Mouse (Mus musculus) layer of hippocampus, adult 2 months (tissue): ENCODE results near the gene Thsd4. TPM values are rescaled to one million over a fixed set of nuclear protein-coding genes. Genes with fewer than 3 reads are reported as not detected.
A peak's percentile ranks its signal among the peaks of the same experiment; 100 is the strongest.

Experiments used
- DNase-seq, 2 experiments: peaks; one replicate each; pipeline ENCODE4 v3.0.0; 2022; ENCODE audit warnings: low spot score in 2 of 2
- H3K27ac ChIP-seq: fragments of 200-600 bp; 2 replicates; pipeline ENCODE4 v1.8.1; 2022
- H3K4me3 ChIP-seq: fragments of 200-600 bp; 2 replicates; pipeline ENCODE4 v1.8.1; 2022; ENCODE audit warnings: mild to moderate bottlenecking
- CTCF ChIP-seq: fragments of 200-600 bp; conservative IDR thresholded peaks from 2 replicates; pipeline ENCODE4 v1.8.1; 2022; ENCODE audit warnings: antibody characterized with exemption, mild to moderate bottlenecking, moderate library complexity
- total RNA-seq, 2 experiments: library from RNA; stranded (reverse); gene quantifications; 2 replicates each; pipeline ENCODE4 v1.2.3; 2021

The Thsd4 gene
- total RNA-seq, 2 experiments from 2014 or later = 18.9 to 20.9 TPM

GRCm38 (mm10) chr9:60077761-60078160, 444.1 kb downstream of the Thsd4 start:
- no peak for TF ChIP-seq CTCF
- H3K27ac ChIP-seq = no peak overlapping the region
- no peak overlapping the region for H3K4me3 ChIP-seq
- DNase-seq = no peak

DNA sequence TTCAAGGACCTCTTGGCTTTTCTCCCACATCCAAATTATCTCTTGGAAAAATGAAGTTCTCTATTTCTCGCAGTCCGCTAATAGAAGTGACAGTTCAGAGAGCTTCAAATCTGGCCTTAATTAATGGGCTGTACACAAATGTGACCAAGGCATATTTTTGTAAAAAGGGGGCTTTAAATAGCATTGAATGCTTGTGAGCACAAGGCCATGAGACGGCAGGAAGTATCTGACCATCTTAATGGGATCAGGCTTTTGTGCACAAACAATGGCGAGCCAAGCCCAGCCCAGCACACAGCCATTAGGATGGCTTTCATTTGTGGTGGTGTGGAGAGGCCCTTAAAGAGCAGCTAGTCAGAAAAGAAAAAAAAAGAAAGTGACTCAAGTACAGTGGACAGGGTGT, 445.4 kb downstream of the Thsd4 start:
- Histone ChIP-seq H3K4me3 (no peak overlapping the region), H3K27ac (no peak overlapping the region)
- no peak for TF ChIP-seq CTCF
- no peak for DNase-seq

- TF ChIP-seq CTCF = no peak
- no peak overlapping the region for H3K27ac ChIP-seq
- no peak overlapping the region for H3K4me3 ChIP-seq
- DNase-seq = no peak
Observed at GRCm38 (mm10) chr9:60071620-60072263, 450.1 kb downstream of the Thsd4 start.

GRCm38 (mm10) chr9:60067241-60067640, 454.6 kb downstream of the Thsd4 start:
- no peak overlapping the region for H3K4me3 ChIP-seq
- H3K27ac ChIP-seq = no peak overlapping the region
- DNase-seq = no peak
- TF ChIP-seq CTCF = no peak

DNA sequence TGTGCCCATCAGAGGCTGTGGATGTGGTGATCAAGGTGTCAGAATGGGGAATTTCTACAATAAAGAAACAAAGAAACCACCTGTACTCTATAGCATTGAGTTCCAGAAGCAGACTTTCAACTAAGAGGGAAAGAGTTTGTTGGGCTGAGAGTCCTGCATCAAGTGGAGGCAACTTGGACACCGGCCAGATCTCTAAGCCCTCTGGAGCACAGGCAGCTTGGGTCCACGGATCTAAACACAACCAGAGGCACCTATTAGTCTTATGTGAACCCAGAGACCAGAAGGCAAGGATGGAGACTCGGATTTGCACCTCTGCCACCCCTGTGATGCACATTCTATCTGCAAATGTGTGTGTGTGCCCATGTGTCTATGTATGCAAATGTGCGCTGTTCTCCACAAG, 456.7 kb downstream of the Thsd4 start:
- H3K4me3 ChIP-seq = no peak overlapping the region
- no peak for DNase-seq
- no peak for TF ChIP-seq CTCF
- no peak overlapping the region for H3K27ac ChIP-seq

DNA sequence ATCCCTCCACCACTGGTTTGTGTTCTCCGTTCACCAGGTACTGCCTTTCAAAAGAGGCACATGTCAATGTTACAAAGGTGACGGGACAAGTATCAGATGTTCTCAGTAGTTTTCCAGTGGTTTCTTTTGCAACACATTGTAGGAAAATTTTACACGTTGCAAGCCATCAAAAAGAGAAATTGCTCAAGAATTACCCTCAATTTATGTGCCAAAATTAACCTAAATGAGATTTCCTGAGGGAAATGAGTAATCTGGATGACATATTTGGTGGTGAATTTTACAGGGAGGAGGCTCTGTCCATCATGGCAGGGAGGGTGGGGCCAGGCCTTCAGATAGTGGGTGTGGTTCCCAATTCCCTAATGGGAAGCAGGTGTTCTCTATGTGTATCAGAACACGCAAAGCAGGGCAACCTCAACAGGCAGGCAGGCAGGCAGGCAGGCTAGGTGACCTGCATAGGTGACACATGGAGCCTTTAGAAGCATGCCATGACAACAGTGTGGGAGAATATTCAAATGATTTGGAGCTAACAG, 458.6 kb downstream of the Thsd4 start:
- TF ChIP-seq CTCF = no peak

DNA sequence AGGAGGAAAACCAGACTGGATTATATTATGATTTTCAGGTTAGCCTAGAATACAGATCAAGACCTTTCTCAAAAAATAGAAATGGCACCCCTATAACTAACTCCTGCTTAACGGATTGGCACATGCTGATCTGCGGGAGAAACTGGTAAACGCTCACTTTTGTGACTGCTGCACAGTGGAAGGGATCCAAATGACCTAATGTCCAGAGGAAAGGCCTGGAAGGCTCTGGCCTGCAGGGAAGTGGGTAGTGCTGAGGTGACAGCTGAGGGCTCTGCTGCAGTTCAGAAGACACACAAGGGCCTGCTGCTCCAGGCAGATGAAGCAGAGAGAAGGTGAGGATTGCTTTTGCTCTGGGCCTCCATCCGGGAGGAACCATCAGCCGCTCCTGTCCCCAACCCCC, 465.7 kb downstream of the Thsd4 start:
- no peak overlapping the region for H3K4me3 ChIP-seq
- no peak for TF ChIP-seq CTCF
- DNase-seq = no peak
- H3K27ac ChIP-seq = peak overlapping the region; percentile 28; the same call in 1 of the 2 replicates

More for the DNA sequence above, 458.6 kb downstream of the Thsd4 start:
- Histone ChIP-seq H3K27ac (no peak overlapping the region), H3K4me3 (no peak overlapping the region)
- DNase-seq = no peak

DNA sequence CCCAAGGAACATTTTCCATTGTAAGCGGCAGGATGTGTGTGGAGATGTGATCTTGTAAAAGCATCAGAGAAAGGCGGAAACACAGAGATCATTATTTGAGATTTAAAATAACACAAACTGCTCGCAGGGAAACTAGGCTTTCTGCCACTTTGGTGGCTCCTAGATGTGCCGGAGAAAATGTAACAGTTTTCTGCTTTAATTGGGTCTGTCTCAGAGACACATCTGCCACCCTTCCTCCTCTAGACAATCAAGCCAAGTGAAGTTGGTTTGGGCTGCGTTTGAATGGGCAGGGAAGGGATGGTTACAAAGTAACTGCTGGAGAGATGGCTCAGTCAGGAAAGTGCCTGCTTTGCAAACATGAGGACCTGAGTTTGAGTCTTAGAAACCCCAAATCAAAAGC, 466.9 kb downstream of the Thsd4 start:
- no peak overlapping the region for H3K4me3 ChIP-seq
- no peak for TF ChIP-seq CTCF
- peak overlapping the region; percentile 75 for H3K27ac ChIP-seq
- peak; percentile 42 to 67 for DNase-seq

GRCm38 (mm10) chr9:60053117-60053516, 468.7 kb downstream of the Thsd4 start:
- Histone ChIP-seq H3K27ac (no peak overlapping the region; the same call in 1 of the 2 replicates), H3K4me3 (no peak overlapping the region)
- no peak for TF ChIP-seq CTCF
- DNase-seq = no peak

DNA sequence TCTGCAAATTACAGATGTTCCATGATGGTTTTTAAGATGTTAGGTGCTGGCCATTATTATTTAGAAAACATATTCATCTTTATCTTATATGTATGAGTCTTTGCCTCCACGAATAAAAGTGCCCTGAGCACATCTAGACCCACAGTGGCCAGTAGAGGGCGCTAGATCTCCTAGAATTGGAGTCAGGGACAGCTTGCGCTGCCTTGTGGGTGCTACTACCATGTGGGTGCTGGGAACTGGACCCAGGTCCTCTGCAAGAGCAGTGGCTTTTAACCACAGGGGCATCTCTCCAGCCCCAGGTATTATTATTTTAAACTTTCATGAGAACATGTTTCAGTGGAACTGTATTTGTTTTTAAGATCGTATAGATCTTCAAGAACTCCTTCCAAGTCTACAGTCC, 469.4 kb downstream of the Thsd4 start:
- Histone ChIP-seq H3K27ac (no peak overlapping the region), H3K4me3 (no peak overlapping the region)
- peak; percentile 63 for TF ChIP-seq CTCF
- DNase-seq = no peak

DNA sequence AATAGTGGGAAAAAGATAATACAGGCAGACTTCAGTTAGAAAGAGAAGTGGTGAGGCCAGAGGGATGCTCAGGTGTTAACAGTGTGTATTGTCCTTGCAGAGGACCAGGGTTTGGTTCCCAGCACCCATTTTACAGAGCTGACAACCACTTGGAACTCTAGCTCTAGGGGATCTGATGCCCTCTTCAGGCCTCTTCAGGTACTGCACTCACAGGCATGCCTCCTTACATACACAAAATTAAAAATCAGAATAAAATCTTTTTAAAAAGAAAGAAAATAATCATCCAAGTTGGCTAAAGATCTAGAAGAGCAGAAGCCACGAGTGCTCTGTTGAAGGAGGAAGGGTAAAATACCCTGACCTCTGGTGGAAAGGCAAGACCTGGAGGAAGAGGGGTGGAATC, 478.7 kb downstream of the Thsd4 start:
- peak; percentile 54 for TF ChIP-seq CTCF
- no peak for DNase-seq
- H3K4me3 ChIP-seq = no peak overlapping the region
- H3K27ac ChIP-seq = no peak overlapping the region

- Histone ChIP-seq H3K27ac (no peak overlapping the region), H3K4me3 (no peak overlapping the region)
- no peak for DNase-seq
- no peak for TF ChIP-seq CTCF
Observed at GRCm38 (mm10) chr9:60034883-60035282, 487.0 kb downstream of the Thsd4 start.

DNA sequence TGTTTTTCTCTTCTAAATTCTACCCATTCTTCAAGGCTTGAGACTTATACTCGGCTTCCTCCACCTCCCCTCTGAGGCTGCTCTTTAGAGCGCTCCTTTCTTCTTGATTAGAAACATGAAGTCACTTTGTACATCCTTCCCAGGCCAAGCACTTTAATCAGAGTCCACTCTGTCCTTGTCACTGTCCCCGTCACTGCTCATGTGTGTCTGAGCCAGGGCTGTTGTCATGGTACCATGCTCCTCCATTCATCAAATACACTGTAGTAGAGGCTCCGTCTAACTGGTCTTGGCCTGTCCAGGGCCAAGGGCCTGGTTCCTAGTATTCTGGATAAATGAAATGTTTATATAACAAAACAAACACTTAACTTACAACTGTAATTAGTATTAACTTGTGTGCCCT, 494.6 kb downstream of the Thsd4 start:
- no peak for TF ChIP-seq CTCF
- no peak for DNase-seq
- Histone ChIP-seq H3K4me3 (no peak overlapping the region), H3K27ac (no peak overlapping the region)

- no peak overlapping the region for H3K4me3 ChIP-seq
- H3K27ac ChIP-seq = no peak overlapping the region
- DNase-seq = no peak
- peak; percentile 46 for TF ChIP-seq CTCF
Observed at GRCm38 (mm10) chr9:60026795-60027194, 495.1 kb downstream of the Thsd4 start.
